Mouse (Mus musculus): ENCODE results near the gene Col6a4. TPM values are rescaled to one million over a fixed set of nuclear protein-coding genes. Genes with fewer than 3 reads are reported as not detected.

Col6a4 gene
- polyA plus RNA-seq, 1 experiment = not detected

GRCm38 (mm10) chr9:106013139-106013538 lies 83.4 kb downstream of the Col6a4 start:
- H3K9me3 ChIP-seq (replicated peaks; ENCODE audit: control insufficient read depth, insufficient read depth, low read length, poor library complexity, severe bottlenecking) = no peaks in the 10 kb centered on the region
- H3K27ac ChIP-seq (ENCODE audit: insufficient read depth, low read length) = no peak overlapping the region
- no peaks in the 10 kb centered on the region for H3K4me1 ChIP-seq (ENCODE audit: control insufficient read depth, insufficient read depth, low read length)
- no peak for TF ChIP-seq POLR2A (IDR thresholded peaks at IDR 0.05; ENCODE audit: insufficient read depth, low read length)
- TF ChIP-seq CTCF (IDR thresholded peaks at IDR 0.05; ENCODE audit: low read depth, low read length) = no peak
- no peak for TF ChIP-seq EP300 (IDR thresholded peaks at IDR 0.05; ENCODE audit: insufficient read depth, low read depth, low read length)
- no peak overlapping the region for H3K9ac ChIP-seq (ENCODE audit: low read depth, poor library complexity, severe bottlenecking)
- no peaks in the 10 kb centered on the region; the same call in 1 of the 2 replicates for H3K27me3 ChIP-seq (ENCODE audit: control insufficient read depth, insufficient read depth, low read length, poor library complexity, severe bottlenecking)
- H3K4me3 ChIP-seq (ENCODE audit: low read depth, low read length) = no peak overlapping the region
- no peaks in the 10 kb centered on the region for H3K36me3 ChIP-seq (ENCODE audit: control insufficient read depth, insufficient read depth, low read length, poor library complexity, severe bottlenecking)

- Histone ChIP-seq H3K9ac (ENCODE audit: low read depth, poor library complexity, severe bottlenecking) (no peak overlapping the region), H3K27ac (ENCODE audit: insufficient read depth, low read length) (no peak overlapping the region), H3K36me3 (ENCODE audit: control insufficient read depth, insufficient read depth, low read length, poor library complexity, severe bottlenecking) (no peaks in the 10 kb centered on the region), H3K27me3 (ENCODE audit: control insufficient read depth, insufficient read depth, low read length, poor library complexity, severe bottlenecking) (no peaks in the 10 kb centered on the region), H3K4me3 (ENCODE audit: low read depth, low read length) (no peak overlapping the region), H3K9me3 (replicated peaks; ENCODE audit: control insufficient read depth, insufficient read depth, low read length, poor library complexity, severe bottlenecking) (no peaks in the 10 kb centered on the region), H3K4me1 (ENCODE audit: control insufficient read depth, insufficient read depth, low read length) (no peaks in the 10 kb centered on the region)
- no peak for TF ChIP-seq EP300 (IDR thresholded peaks at IDR 0.05; ENCODE audit: insufficient read depth, low read depth, low read length)
- TF ChIP-seq POLR2A (IDR thresholded peaks at IDR 0.05; ENCODE audit: insufficient read depth, low read length) = no peak
- no peak for TF ChIP-seq CTCF (IDR thresholded peaks at IDR 0.05; ENCODE audit: low read depth, low read length)
These were observed 98.6 kb downstream of the Col6a4 start for GRCm38 (mm10) chr9:105997955-105998354.

GRCm38 (mm10) chr9:105992425-105992824 lies 104.2 kb downstream of the Col6a4 start:
- no peaks in the 10 kb centered on the region for H3K4me1 ChIP-seq (ENCODE audit: control insufficient read depth, insufficient read depth, low read length)
- H3K27ac ChIP-seq (ENCODE audit: insufficient read depth, low read length) = no peak overlapping the region
- H3K9me3 ChIP-seq (replicated peaks; ENCODE audit: control insufficient read depth, insufficient read depth, low read length, poor library complexity, severe bottlenecking) = no peaks in the 10 kb centered on the region
- H3K36me3 ChIP-seq (ENCODE audit: control insufficient read depth, insufficient read depth, low read length, poor library complexity, severe bottlenecking) = no peaks in the 10 kb centered on the region
- H3K27me3 ChIP-seq (ENCODE audit: control insufficient read depth, insufficient read depth, low read length, poor library complexity, severe bottlenecking) = no peaks in the 10 kb centered on the region
- H3K9ac ChIP-seq (ENCODE audit: low read depth, poor library complexity, severe bottlenecking) = no peak overlapping the region
- no peak for TF ChIP-seq EP300 (IDR thresholded peaks at IDR 0.05; ENCODE audit: insufficient read depth, low read depth, low read length)
- no peak for TF ChIP-seq POLR2A (IDR thresholded peaks at IDR 0.05; ENCODE audit: insufficient read depth, low read length)
- TF ChIP-seq CTCF (IDR thresholded peaks at IDR 0.05; ENCODE audit: low read depth, low read length) = no peak
- H3K4me3 ChIP-seq (ENCODE audit: low read depth, low read length) = no peak overlapping the region

GRCm38 (mm10) chr9:105990099-105990498 lies 106.5 kb downstream of the Col6a4 start:
- Histone ChIP-seq H3K27me3 (ENCODE audit: control insufficient read depth, insufficient read depth, low read length, poor library complexity, severe bottlenecking) (no peaks in the 10 kb centered on the region), H3K27ac (ENCODE audit: insufficient read depth, low read length) (no peak overlapping the region), H3K36me3 (ENCODE audit: control insufficient read depth, insufficient read depth, low read length, poor library complexity, severe bottlenecking) (no peaks in the 10 kb centered on the region), H3K9me3 (replicated peaks; ENCODE audit: control insufficient read depth, insufficient read depth, low read length, poor library complexity, severe bottlenecking) (no peaks in the 10 kb centered on the region), H3K4me1 (ENCODE audit: control insufficient read depth, insufficient read depth, low read length) (no peaks in the 10 kb centered on the region), H3K4me3 (ENCODE audit: low read depth, low read length) (no peak overlapping the region), H3K9ac (ENCODE audit: low read depth, poor library complexity, severe bottlenecking) (no peak overlapping the region)
- TF ChIP-seq CTCF (IDR thresholded peaks at IDR 0.05; ENCODE audit: low read depth, low read length) (no peak), POLR2A (IDR thresholded peaks at IDR 0.05; ENCODE audit: insufficient read depth, low read length) (no peak), EP300 (IDR thresholded peaks at IDR 0.05; ENCODE audit: insufficient read depth, low read depth, low read length) (no peak)

GRCm38 (mm10) chr9:105989468-105989867 lies 107.1 kb downstream of the Col6a4 start:
- Histone ChIP-seq H3K27ac (ENCODE audit: insufficient read depth, low read length) (no peak overlapping the region), H3K36me3 (ENCODE audit: control insufficient read depth, insufficient read depth, low read length, poor library complexity, severe bottlenecking) (no peaks in the 10 kb centered on the region), H3K27me3 (ENCODE audit: control insufficient read depth, insufficient read depth, low read length, poor library complexity, severe bottlenecking) (no peaks in the 10 kb centered on the region), H3K9ac (ENCODE audit: low read depth, poor library complexity, severe bottlenecking) (no peak overlapping the region), H3K9me3 (replicated peaks; ENCODE audit: control insufficient read depth, insufficient read depth, low read length, poor library complexity, severe bottlenecking) (no peaks in the 10 kb centered on the region), H3K4me1 (ENCODE audit: control insufficient read depth, insufficient read depth, low read length) (no peaks in the 10 kb centered on the region), H3K4me3 (ENCODE audit: low read depth, low read length) (no peak overlapping the region)
- no peak for TF ChIP-seq POLR2A (IDR thresholded peaks at IDR 0.05; ENCODE audit: insufficient read depth, low read length)
- no peak for TF ChIP-seq CTCF (IDR thresholded peaks at IDR 0.05; ENCODE audit: low read depth, low read length)
- TF ChIP-seq EP300 (IDR thresholded peaks at IDR 0.05; ENCODE audit: insufficient read depth, low read depth, low read length) = no peak

- Histone ChIP-seq H3K27me3 (ENCODE audit: control insufficient read depth, insufficient read depth, low read length, poor library complexity, severe bottlenecking) (no peaks in the 10 kb centered on the region), H3K9me3 (replicated peaks; ENCODE audit: control insufficient read depth, insufficient read depth, low read length, poor library complexity, severe bottlenecking) (no peaks in the 10 kb centered on the region), H3K4me3 (ENCODE audit: low read depth, low read length) (no peak overlapping the region), H3K4me1 (ENCODE audit: control insufficient read depth, insufficient read depth, low read length) (no peaks in the 10 kb centered on the region), H3K9ac (ENCODE audit: low read depth, poor library complexity, severe bottlenecking) (no peak overlapping the region), H3K36me3 (ENCODE audit: control insufficient read depth, insufficient read depth, low read length, poor library complexity, severe bottlenecking) (no peaks in the 10 kb centered on the region), H3K27ac (ENCODE audit: insufficient read depth, low read length) (no peak overlapping the region)
- no peak for TF ChIP-seq EP300 (IDR thresholded peaks at IDR 0.05; ENCODE audit: insufficient read depth, low read depth, low read length)
- TF ChIP-seq POLR2A (IDR thresholded peaks at IDR 0.05; ENCODE audit: insufficient read depth, low read length) = no peak
- TF ChIP-seq CTCF (IDR thresholded peaks at IDR 0.05; ENCODE audit: low read depth, low read length) = peak; percentile 29
These were observed 108.5 kb downstream of the Col6a4 start for GRCm38 (mm10) chr9:105988096-105988495.

All from ES-Bruce4 (cell line).